Mouse (Mus musculus) kidney, embryonic 15.5 days (tissue): ENCODE results near the gene Cckbr. TPM values are rescaled to one million over a fixed set of nuclear protein-coding genes. Genes with fewer than 3 reads are reported as not detected.
"Not testable (repeated sequence)": the region's sequence is repeated elsewhere in the genome, so short reads cannot be mapped to it uniquely, and the experiment has no call there.

ENCODE experiments used
- ATAC-seq: fragments of 200-750 bp; cut with Nextera tagmentation; replicated peaks from 2 replicates; pipeline ENCODE4 v1.8.0; 2017; ENCODE audit warnings: moderate TSS enrichment; ENCODE audit not compliant: low FRiP score
- H3K27ac ChIP-seq: fragments of 300-500 bp; sonication (generic); 2 replicates; pipeline ENCODE4 v1.5.1; 2015; ENCODE audit warnings: mild to moderate bottlenecking, inconsistent platforms
- H3K27me3 ChIP-seq: fragments of 300-500 bp; sonication (generic); 2 replicates; pipeline ENCODE4 v1.6.1; 2015; ENCODE audit warnings: inconsistent platforms
- H3K36me3 ChIP-seq: fragments of 300-500 bp; sonication (generic); 2 replicates; pipeline ENCODE4 v1.6.1; 2015; ENCODE audit warnings: inconsistent platforms
- H3K4me1 ChIP-seq: fragments of 300-500 bp; sonication (generic); 2 replicates; pipeline ENCODE4 v1.6.1; 2015; ENCODE audit warnings: inconsistent platforms
- H3K4me2 ChIP-seq: fragments of 300-500 bp; sonication (generic); 2 replicates; pipeline ENCODE4 v1.6.1; 2015; ENCODE audit warnings: moderate library complexity, mild to moderate bottlenecking, inconsistent platforms
- H3K4me3 ChIP-seq: fragments of 300-500 bp; sonication (generic); replicated peaks from 2 replicates; pipeline ENCODE4 v1.5.1; 2015; ENCODE audit warnings: mild to moderate bottlenecking, inconsistent platforms
- H3K9ac ChIP-seq: fragments of 300-500 bp; sonication (generic); 2 replicates; pipeline ENCODE4 v1.6.1; 2015; ENCODE audit warnings: mild to moderate bottlenecking, inconsistent platforms
- H3K9me3 ChIP-seq: fragments of 300-500 bp; sonication (generic); replicated peaks from 2 replicates; pipeline ENCODE4 v1.6.1; 2016; ENCODE audit warnings: inconsistent platforms
- WGBS: fragments of 180-500 bp; shearing (Covaris S2); methylation state at CpG from one replicate; pipeline ENCODE4 v1.1.7; 2015; ENCODE audit warnings: mixed read lengths; 5-methylcytosine and 5-hydroxymethylcytosine counted together
- polyA plus RNA-seq: library from polyadenylated mRNA; unstranded; fragments of >200 nt; fragmentation: Nextera tagmentation; extraction: Ambion mirVana; gene quantifications from 2 replicates; pipeline ENCODE4 v1.2.1, GENCODE M21; 2015

Gene Cckbr
- polyA plus RNA-seq, 1 experiment from 2014 or later, result 0.62 TPM

GRCm38 (mm10) chr7:105411874-105412632 is 13.5 kb upstream of the Cckbr start:
- 0 out of 2 replicates have a peak, but pooled peaks have one; percentile 18 for ATAC-seq
- not testable (repeated sequence) for H3K4me2 ChIP-seq, H3K4me3 ChIP-seq, H3K27ac ChIP-seq, H3K9ac ChIP-seq, H3K9me3 ChIP-seq, H3K27me3 ChIP-seq, H3K4me1 ChIP-seq, H3K36me3 ChIP-seq
- WGBS, result 55% methylated on average over 8 of the region's 8 CpGs

DNA sequence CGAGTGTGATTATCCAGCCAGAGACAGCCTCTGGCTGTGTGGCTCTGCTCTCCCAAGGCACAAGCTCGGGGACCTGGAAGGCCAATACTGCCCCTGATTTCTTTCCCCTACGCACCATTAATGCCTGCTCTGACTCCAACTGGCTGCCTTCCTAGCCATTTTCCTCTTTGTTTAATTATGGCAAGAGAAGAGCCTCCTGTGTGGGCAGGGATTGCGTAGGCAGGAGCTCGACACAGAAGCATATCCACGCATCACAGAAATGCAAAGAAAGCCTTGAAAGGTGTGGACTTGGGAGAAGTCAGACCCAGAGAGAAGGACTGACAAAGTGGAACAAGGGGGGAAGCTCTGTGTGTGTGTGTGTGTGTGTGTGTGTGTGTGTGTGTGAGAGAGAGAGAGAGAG is 11.1 kb upstream of the Cckbr start:
- H3K4me3 ChIP-seq, result no peak overlapping the region
- WGBS, result 65% methylated on average over 6 of the region's 6 CpGs
- H3K27me3 ChIP-seq, result no peaks in the 10 kb centered on the region
- H3K4me1 ChIP-seq, result no peaks in the 10 kb centered on the region
- ATAC-seq, result no peak
- no peak overlapping the region for H3K4me2 ChIP-seq
- no peak overlapping the region for H3K27ac ChIP-seq
- H3K36me3 ChIP-seq, result no peaks in the 10 kb centered on the region
- H3K9me3 ChIP-seq, result no peaks in the 10 kb centered on the region
- H3K9ac ChIP-seq, result no peak overlapping the region

- ATAC-seq, result no peak
- H3K4me1 ChIP-seq, result no peaks in the 10 kb centered on the region
- WGBS, result 91% methylated on average over 7 of the region's 7 CpGs
- no peaks in the 10 kb centered on the region for H3K36me3 ChIP-seq
- no peak overlapping the region for H3K27ac ChIP-seq
- H3K4me3 ChIP-seq, result no peak overlapping the region
- H3K9ac ChIP-seq, result no peak overlapping the region
- no peaks in the 10 kb centered on the region for H3K27me3 ChIP-seq
- no peaks in the 10 kb centered on the region for H3K9me3 ChIP-seq
- H3K4me2 ChIP-seq, result no peak overlapping the region
Observed at GRCm38 (mm10) chr7:105416529-105416928, 9.0 kb upstream of the Cckbr start.

DNA sequence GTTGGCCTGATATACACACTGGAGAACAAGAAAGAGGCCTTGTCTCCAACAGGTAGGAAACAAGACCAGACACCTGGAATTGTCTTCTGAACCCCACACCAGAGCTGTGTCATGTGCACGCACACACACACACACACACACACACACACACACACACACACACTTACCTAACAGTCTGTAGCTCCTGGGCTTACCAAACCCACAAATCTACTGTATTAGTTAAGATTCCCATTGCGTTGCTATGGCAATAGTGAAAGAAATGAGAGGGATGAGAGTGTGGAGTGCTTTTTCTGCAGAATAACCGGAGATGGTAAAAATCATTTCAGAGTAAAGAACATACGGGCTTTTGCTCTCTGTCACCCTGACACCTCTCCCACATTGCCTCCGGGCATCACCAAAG is 7.4 kb upstream of the Cckbr start:
- no peak for ATAC-seq
- Histone ChIP-seq H3K27me3 (no peaks in the 10 kb centered on the region), H3K9me3 (no peaks in the 10 kb centered on the region), H3K36me3 (no peaks in the 10 kb centered on the region), H3K9ac (no peak overlapping the region), H3K27ac (no peak overlapping the region), H3K4me1 (no peaks in the 10 kb centered on the region), H3K4me2 (no peak overlapping the region), H3K4me3 (no peak overlapping the region)
- WGBS, result 81% methylated on average over 5 of the region's 5 CpGs

- Histone ChIP-seq H3K9me3 (no peaks in the 10 kb centered on the region), H3K4me1 (peaks cover 9% of the 10 kb centered on the region), H3K27ac (no peak overlapping the region), H3K27me3 (peaks cover 22% of the 10 kb centered on the region), H3K9ac (no peak overlapping the region), H3K4me2 (no peak overlapping the region), H3K36me3 (no peaks in the 10 kb centered on the region), H3K4me3 (no peak overlapping the region)
- ATAC-seq, result no peak
- 31% methylated on average over 2 of the region's 2 CpGs for WGBS
Observed at GRCm38 (mm10) chr7:105420903-105421302, 4.6 kb upstream of the Cckbr start.

DNA sequence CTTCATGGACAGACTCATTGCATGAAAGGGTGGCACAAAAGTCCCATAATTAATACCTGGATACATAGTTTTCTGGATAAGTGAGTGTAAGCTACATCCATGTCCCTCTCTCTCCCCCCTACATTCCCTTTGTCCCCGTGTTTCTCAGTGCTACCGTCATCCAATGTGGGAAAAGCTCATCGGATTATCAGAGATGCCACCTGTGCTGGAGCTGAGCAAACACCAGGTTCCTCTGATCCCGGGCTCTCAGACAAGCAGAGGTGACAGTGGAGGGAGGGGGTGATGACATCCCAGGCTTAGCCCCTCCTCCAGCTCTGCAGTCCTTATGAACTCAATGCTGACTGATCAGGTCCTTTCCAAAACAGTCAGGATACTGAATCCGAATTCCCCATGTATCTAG is 1.2 kb upstream of the Cckbr start:
- ATAC-seq, result no peak
- H3K4me2 ChIP-seq, result no peak overlapping the region
- H3K36me3 ChIP-seq, result no peaks in the 10 kb centered on the region
- H3K9me3 ChIP-seq, result no peaks in the 10 kb centered on the region
- H3K4me1 ChIP-seq, result peaks cover 11% of the 10 kb centered on the region
- H3K27ac ChIP-seq, result no peak overlapping the region
- peaks cover 42% of the 10 kb centered on the region for H3K27me3 ChIP-seq
- no peak overlapping the region for H3K9ac ChIP-seq
- 25% methylated on average over 5 of the region's 5 CpGs for WGBS
- no peak overlapping the region for H3K4me3 ChIP-seq

DNA sequence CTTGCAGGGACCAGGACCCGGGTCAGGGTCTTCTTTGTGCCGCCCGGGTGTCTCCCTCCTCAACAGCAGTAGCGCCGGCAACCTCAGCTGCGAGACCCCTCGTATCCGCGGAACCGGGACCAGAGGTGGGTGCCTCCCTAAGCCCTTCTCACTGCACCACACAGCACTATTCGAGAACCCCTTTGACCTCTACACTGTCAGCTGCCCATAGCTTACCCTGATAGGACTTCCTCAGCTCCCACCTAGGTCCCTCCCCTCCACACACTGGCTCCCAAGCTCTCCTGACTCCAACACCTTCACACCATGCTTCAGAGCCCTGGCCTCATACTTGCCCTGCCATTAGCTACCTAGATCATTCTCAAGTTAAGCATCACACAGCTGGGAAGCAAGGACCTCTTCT is 520 bp downstream of the Cckbr start:
- Histone ChIP-seq H3K27me3 (peaks cover 42% of the 10 kb centered on the region), H3K36me3 (no peaks in the 10 kb centered on the region), H3K27ac (no peak overlapping the region), H3K9me3 (no peaks in the 10 kb centered on the region), H3K4me2 (peak overlapping the region; percentile 82), H3K4me1 (peaks cover 11% of the 10 kb centered on the region), H3K4me3 (peak overlapping the region; percentile 43), H3K9ac (peak overlapping the region; percentile 17; the same call in 1 of the 2 replicates)
- whole genome bisulfite sequencing, result 1% methylated on average over 11 of the region's 11 CpGs
- ATAC-seq, result peak; percentile 73

DNA sequence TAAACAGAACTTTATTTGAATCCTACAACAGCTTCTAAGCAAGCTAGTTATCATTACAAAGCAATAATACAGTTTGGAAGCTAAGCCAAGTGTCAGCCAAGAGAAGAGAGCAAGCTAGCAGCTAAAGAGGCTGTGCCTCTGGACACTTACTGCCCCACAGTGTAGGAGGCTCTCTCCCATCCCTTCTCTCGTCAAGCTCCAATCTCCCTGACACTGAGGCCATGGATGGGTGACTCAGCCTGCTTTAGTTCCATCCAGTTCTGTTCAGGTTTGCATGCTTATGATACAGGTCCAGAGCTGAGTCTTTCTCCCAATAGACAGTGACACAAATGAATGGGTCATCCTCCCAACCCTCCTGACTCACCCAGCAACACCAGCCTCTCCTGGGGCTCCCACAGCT is 6.5 kb downstream of the Cckbr start:
- H3K9me3 ChIP-seq, result no peaks in the 10 kb centered on the region
- peaks cover 8% of the 10 kb centered on the region; the same call in 1 of the 2 replicates for H3K27me3 ChIP-seq
- H3K4me2 ChIP-seq, result no peak overlapping the region
- no peak overlapping the region for H3K27ac ChIP-seq
- H3K4me3 ChIP-seq, result no peak overlapping the region
- no peaks in the 10 kb centered on the region for H3K36me3 ChIP-seq
- H3K4me1 ChIP-seq, result no peaks in the 10 kb centered on the region
- no peak overlapping the region for H3K9ac ChIP-seq
- ATAC-seq, result peak; percentile 88
- WGBS, result 40% methylated on average over 1 of the region's 1 CpGs

DNA sequence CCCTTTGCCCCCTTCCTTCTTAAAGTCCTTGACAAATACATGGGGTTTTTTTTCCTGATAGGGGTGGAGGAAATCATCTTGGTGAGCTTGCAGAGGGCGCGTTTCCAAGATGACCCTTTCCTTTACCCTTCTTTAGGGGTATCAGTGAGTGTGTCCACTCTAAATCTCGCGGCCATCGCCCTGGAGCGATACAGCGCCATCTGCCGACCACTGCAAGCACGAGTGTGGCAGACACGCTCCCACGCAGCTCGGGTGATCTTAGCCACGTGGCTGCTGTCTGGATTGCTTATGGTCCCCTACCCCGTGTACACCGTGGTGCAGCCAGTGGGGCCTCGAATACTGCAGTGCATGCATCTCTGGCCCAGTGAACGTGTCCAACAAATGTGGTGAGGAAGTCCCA is 8.3 kb downstream of the Cckbr start:
- WGBS, result 88% methylated on average over 17 of the region's 17 CpGs
- no peak overlapping the region for H3K27ac ChIP-seq
- no peak for ATAC-seq
- H3K4me1 ChIP-seq, result no peaks in the 10 kb centered on the region
- H3K4me2 ChIP-seq, result no peak overlapping the region
- H3K36me3 ChIP-seq, result no peaks in the 10 kb centered on the region
- H3K9ac ChIP-seq, result no peak overlapping the region
- H3K4me3 ChIP-seq, result no peak overlapping the region
- no peaks in the 10 kb centered on the region for H3K27me3 ChIP-seq
- H3K9me3 ChIP-seq, result no peaks in the 10 kb centered on the region

DNA sequence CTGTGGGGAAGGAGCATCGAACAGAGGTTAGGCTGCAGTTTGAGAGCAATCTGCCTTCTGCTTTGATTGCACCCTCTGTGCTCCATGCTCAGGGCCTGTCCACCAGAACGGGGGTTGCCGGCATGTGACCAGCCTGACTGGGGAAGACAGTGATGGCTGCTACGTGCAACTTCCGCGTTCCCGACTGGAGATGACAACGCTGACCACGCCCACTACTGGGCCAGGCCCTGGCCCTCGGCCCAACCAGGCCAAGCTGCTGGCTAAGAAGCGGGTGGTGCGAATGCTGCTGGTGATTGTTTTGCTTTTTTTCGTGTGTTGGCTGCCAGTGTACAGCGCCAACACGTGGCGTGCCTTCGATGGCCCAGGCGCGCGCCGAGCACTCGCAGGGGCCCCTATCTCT is 9.3 kb downstream of the Cckbr start:
- WGBS, result 75% methylated on average over 22 of the region's 22 CpGs
- no peak for ATAC-seq
- no peak overlapping the region for H3K4me2 ChIP-seq

GRCm38 (mm10) chr7:105437979-105438772 is 12.6 kb downstream of the Cckbr start:
- Histone ChIP-seq H3K27ac (no peak overlapping the region), H3K4me1 (no peaks in the 10 kb centered on the region), H3K4me3 (no peak overlapping the region), H3K36me3 (no peaks in the 10 kb centered on the region), H3K9me3 (no peaks in the 10 kb centered on the region), H3K4me2 (no peak overlapping the region), H3K9ac (no peak overlapping the region), H3K27me3 (no peaks in the 10 kb centered on the region)
- no peak for ATAC-seq
- 71% methylated on average over 7 of the region's 7 CpGs for WGBS

More for the DNA sequence above, 9.3 kb downstream of the Cckbr start:
- Histone ChIP-seq H3K27ac (no peak overlapping the region), H3K4me1 (no peaks in the 10 kb centered on the region), H3K36me3 (no peaks in the 10 kb centered on the region), H3K9ac (no peak overlapping the region), H3K4me3 (no peak overlapping the region), H3K27me3 (no peaks in the 10 kb centered on the region), H3K9me3 (no peaks in the 10 kb centered on the region)

DNA sequence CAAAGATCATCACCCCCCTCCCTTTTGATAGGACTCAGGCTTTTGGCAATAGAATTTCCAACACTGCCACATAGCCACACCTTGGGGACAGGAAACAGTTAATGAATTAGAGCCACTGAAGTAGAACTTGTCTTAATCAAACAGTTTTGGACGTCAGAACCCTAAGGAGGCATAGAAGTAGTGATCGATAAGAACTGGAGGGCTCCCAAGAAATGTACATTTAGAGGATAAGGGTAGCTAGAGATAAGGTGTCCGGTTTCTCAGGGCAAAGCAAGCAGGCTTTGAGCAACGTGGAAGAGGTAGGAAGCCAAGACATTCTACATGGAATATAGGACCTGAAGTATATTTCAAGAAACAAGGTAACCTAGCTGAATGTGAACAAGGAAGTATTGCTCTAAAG is 15.9 kb downstream of the Cckbr start:
- Histone ChIP-seq H3K27ac (no peak overlapping the region), H3K4me3 (no peak overlapping the region), H3K9ac (no peak overlapping the region), H3K27me3 (no peaks in the 10 kb centered on the region), H3K36me3 (no peaks in the 10 kb centered on the region), H3K4me1 (no peaks in the 10 kb centered on the region), H3K4me2 (no peak overlapping the region), H3K9me3 (no peaks in the 10 kb centered on the region)
- no peak for ATAC-seq
- WGBS, result 52% methylated on average over 4 of the region's 4 CpGs
